Mouse (Mus musculus): ENCODE data around the gene Thumpd3. TPM values are rescaled to one million over a fixed set of nuclear protein-coding genes. Genes with fewer than 3 reads are reported as not detected.

The Thumpd3 gene
- polyA plus RNA-seq, 1 experiment from 2014 or later: 46.3 TPM

DNA sequence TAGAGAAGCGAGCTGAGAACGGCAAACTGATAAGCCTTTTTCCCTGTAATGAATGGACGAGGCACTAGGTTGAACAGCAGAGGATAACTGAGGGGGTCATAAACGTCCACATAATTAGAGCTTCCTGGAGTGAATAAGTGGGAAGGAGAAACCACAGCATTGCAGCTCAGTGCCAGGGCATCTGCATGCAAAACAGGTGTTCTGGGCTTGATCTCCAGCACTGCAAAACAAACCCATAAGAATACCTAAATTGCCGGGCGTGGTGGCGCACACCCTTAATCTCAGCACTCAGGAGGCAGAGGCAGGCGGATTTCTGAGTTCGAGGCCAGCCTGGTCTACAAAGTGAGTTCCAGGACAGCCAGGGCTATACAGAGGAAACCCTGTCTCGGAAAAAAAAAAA is 17.3 kb downstream of the Thumpd3 start:
- Histone ChIP-seq H3K27ac (ENCODE audit: low read depth) (no peak overlapping the region), H3K4me1 (ENCODE audit: insufficient read depth) (no peaks in the 10 kb centered on the region), H3K27me3 (ENCODE audit: insufficient read depth, low read length) (no peaks in the 10 kb centered on the region), H3K36me3 (ENCODE audit: insufficient read depth) (peaks cover 87% of the 10 kb centered on the region), H3K9ac (no peak overlapping the region), H3K4me2 (no peak overlapping the region), H3K9me3 (ENCODE audit: low read depth, low read length) (no peaks in the 10 kb centered on the region), H3K4me3 (ENCODE audit: low read depth, low read length) (no peak overlapping the region)
- 85% methylated on average over 10 of the region's 10 CpGs for WGBS
- DNase-seq (no peak), ATAC-seq (ENCODE audit: insufficient read depth) (no peak)
- no peak for TF ChIP-seq CTCF (IDR thresholded peaks at IDR 0.05; ENCODE audit: low read depth)

DNA sequence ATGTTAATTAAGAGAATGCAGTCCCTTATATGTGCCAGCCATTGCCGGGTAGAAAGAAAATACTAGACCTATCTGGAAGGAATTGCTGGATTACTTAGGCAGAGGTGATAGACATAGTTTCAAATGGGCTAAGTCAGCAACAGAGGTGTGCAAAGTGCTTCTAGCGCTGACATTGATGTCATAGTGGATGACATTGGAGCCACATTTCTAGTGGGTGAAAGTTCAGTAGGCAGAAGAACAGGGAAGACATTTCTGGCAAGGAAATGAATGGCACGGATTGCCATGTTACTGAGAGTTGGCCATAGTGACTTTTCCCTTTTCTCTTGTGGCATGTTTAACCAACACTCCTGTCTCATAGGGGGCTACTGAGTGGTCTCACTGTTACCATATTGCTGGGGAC is 19.2 kb downstream of the Thumpd3 start:
- Histone ChIP-seq H3K9ac (no peak overlapping the region), H3K36me3 (ENCODE audit: insufficient read depth) (peaks cover 91% of the 10 kb centered on the region), H3K4me2 (no peak overlapping the region), H3K4me1 (ENCODE audit: insufficient read depth) (no peaks in the 10 kb centered on the region), H3K27ac (ENCODE audit: low read depth) (no peak overlapping the region), H3K27me3 (ENCODE audit: insufficient read depth, low read length) (no peaks in the 10 kb centered on the region), H3K4me3 (ENCODE audit: low read depth, low read length) (no peak overlapping the region), H3K9me3 (ENCODE audit: low read depth, low read length) (no peaks in the 10 kb centered on the region)
- no peak for DNase-seq
- no peak for TF ChIP-seq CTCF (IDR thresholded peaks at IDR 0.05; ENCODE audit: low read depth)
- ATAC-seq (ENCODE audit: insufficient read depth): no peak
- 85% methylated on average over 3 of the region's 3 CpGs for WGBS

GRCm38 (mm10) chr6:113069154-113069553 is 23.1 kb downstream of the Thumpd3 start:
- no peak overlapping the region for H3K4me3 ChIP-seq (ENCODE audit: low read depth, low read length)
- H3K9me3 ChIP-seq (ENCODE audit: low read depth, low read length): no peaks in the 10 kb centered on the region
- ATAC-seq (ENCODE audit: insufficient read depth) (no peak), DNase-seq (no peak)
- peaks cover 61% of the 10 kb centered on the region for H3K36me3 ChIP-seq (ENCODE audit: insufficient read depth)
- no peak for TF ChIP-seq CTCF (IDR thresholded peaks at IDR 0.05; ENCODE audit: low read depth)
- no peak overlapping the region for H3K9ac ChIP-seq
- no peak overlapping the region for H3K4me2 ChIP-seq
- no peak overlapping the region for H3K27ac ChIP-seq (ENCODE audit: low read depth)
- 90% methylated on average over 1 of the region's 1 CpGs for WGBS
- H3K27me3 ChIP-seq (ENCODE audit: insufficient read depth, low read length): no peaks in the 10 kb centered on the region
- 0 out of 2 replicates have a peak, but pooled peaks cover 5% of the 10 kb centered on the region for H3K4me1 ChIP-seq (ENCODE audit: insufficient read depth)

GRCm38 (mm10) chr6:113075261-113075660 is 29.2 kb downstream of the Thumpd3 start:
- DNase-seq (peak; percentile 26), ATAC-seq (ENCODE audit: insufficient read depth) (no peak)
- peak overlapping the region; percentile 99 for H3K9ac ChIP-seq
- no peak for TF ChIP-seq CTCF (IDR thresholded peaks at IDR 0.05; ENCODE audit: low read depth)
- peak overlapping the region; percentile 100 for H3K27ac ChIP-seq (ENCODE audit: low read depth)
- H3K36me3 ChIP-seq (ENCODE audit: insufficient read depth): peaks cover 10% of the 10 kb centered on the region
- no peaks in the 10 kb centered on the region for H3K27me3 ChIP-seq (ENCODE audit: insufficient read depth, low read length)
- H3K4me3 ChIP-seq (ENCODE audit: low read depth, low read length): peak overlapping the region; percentile 95
- H3K9me3 ChIP-seq (ENCODE audit: low read depth, low read length): no peaks in the 10 kb centered on the region
- H3K4me1 ChIP-seq (ENCODE audit: insufficient read depth): 0 out of 2 replicates have a peak, but pooled peaks cover 12% of the 10 kb centered on the region
- H3K4me2 ChIP-seq: peak overlapping the region; percentile 73
- WGBS: 14% methylated on average over 3 of the region's 3 CpGs

- Histone ChIP-seq H3K36me3 (ENCODE audit: insufficient read depth) (peaks cover 8% of the 10 kb centered on the region; the same call in 1 of the 2 replicates), H3K9ac (peak overlapping the region; percentile 99), H3K9me3 (ENCODE audit: low read depth, low read length) (no peaks in the 10 kb centered on the region), H3K4me1 (ENCODE audit: insufficient read depth) (0 out of 2 replicates have a peak, but pooled peaks cover 14% of the 10 kb centered on the region), H3K4me3 (ENCODE audit: low read depth, low read length) (peak overlapping the region; percentile 95), H3K4me2 (peak overlapping the region; percentile 73), H3K27me3 (ENCODE audit: insufficient read depth, low read length) (no peaks in the 10 kb centered on the region), H3K27ac (ENCODE audit: low read depth) (peak overlapping the region; percentile 100)
- peak; percentile 90 for ATAC-seq (ENCODE audit: insufficient read depth)
- WGBS: under 1% methylated on average over 47 of the region's 55 CpGs
- peak; percentile 98 for DNase-seq
- peak; percentile 62 for TF ChIP-seq CTCF (IDR thresholded peaks at IDR 0.05; ENCODE audit: low read depth)
Observed at GRCm38 (mm10) chr6:113076012-113076685, 30.1 kb downstream of the Thumpd3 start.

- Histone ChIP-seq H3K4me1 (ENCODE audit: insufficient read depth) (peaks cover 14% of the 10 kb centered on the region; the same call in 1 of the 2 replicates), H3K36me3 (ENCODE audit: insufficient read depth) (peaks cover 6% of the 10 kb centered on the region; the same call in 1 of the 2 replicates), H3K9me3 (ENCODE audit: low read depth, low read length) (no peaks in the 10 kb centered on the region), H3K4me2 (peak within 1 kb of the TSS; percentile 73), H3K9ac (peak within 1 kb of the TSS; percentile 99), H3K27ac (ENCODE audit: low read depth) (peak within 1 kb of the TSS; percentile 100), H3K27me3 (ENCODE audit: insufficient read depth, low read length) (no peaks in the 10 kb centered on the region), H3K4me3 (ENCODE audit: low read depth, low read length) (peak within 1 kb of the TSS; percentile 95)
- WGBS: under 1% methylated on average over 76 of the region's 91 CpGs
- no peak for TF ChIP-seq CTCF (IDR thresholded peaks at IDR 0.05; ENCODE audit: low read depth)
- ATAC-seq (ENCODE audit: insufficient read depth) (peak; percentile 92), DNase-seq (peak; percentile 98)
Observed at GRCm38 (mm10) chr6:113076686-113077516, 30.9 kb downstream of the Thumpd3 start, which contains the start of gene Setd5. Gene Setd5, plus strand, starts transcription at chr6:113077365.

DNA sequence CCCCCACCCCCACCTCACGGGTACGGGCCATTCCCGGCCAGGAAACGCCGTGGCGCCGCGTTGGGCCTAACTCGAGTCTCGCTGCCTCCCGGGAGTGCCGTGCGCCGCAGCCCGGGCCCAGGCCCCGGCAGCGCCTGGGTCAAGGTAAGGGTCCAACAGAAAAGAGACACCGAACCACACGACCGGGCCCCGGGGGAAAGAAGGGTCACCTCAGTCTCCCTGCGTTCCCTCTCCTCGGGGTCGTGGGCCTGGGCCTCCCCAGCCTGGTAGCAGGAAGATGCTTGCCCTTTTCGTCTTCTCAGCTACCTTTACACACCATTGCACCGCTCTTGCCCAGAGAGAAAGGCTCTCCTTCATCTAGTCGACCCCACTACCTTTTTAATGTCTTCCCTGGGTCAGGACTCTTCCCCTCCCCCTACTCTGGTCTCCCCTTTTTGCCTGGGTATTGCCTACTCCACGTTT is 31.6 kb downstream of the Thumpd3 start:
- Histone ChIP-seq H3K4me2 (peak overlapping the region; percentile 73), H3K9me3 (ENCODE audit: low read depth, low read length) (no peaks in the 10 kb centered on the region), H3K36me3 (ENCODE audit: insufficient read depth) (peaks cover 6% of the 10 kb centered on the region; the same call in 1 of the 2 replicates), H3K4me1 (ENCODE audit: insufficient read depth) (peaks cover 14% of the 10 kb centered on the region; the same call in 1 of the 2 replicates), H3K4me3 (ENCODE audit: low read depth, low read length) (peak overlapping the region; percentile 95), H3K9ac (peak overlapping the region; percentile 99), H3K27me3 (ENCODE audit: insufficient read depth, low read length) (no peaks in the 10 kb centered on the region), H3K27ac (ENCODE audit: low read depth) (peak overlapping the region; percentile 100)
- 0% methylated on average over 26 of the region's 28 CpGs for WGBS
- ATAC-seq (ENCODE audit: insufficient read depth): no peak
- no peak for TF ChIP-seq CTCF (IDR thresholded peaks at IDR 0.05; ENCODE audit: low read depth)
- no peak for DNase-seq
